Mouse (Mus musculus): ENCODE measurements around the gene Serinc5.

The Serinc5 gene

GRCm38 (mm10) chr13:92703241-92704027, 92.5 kb downstream of the Serinc5 start:
- DNase-seq (ENCODE audit: low read depth, low spot score), result no peak

- DNase-seq (ENCODE audit: low read depth, low spot score), result no peak
Measured at GRCm38 (mm10) chr13:92704189-92704588, 93.3 kb downstream of the Serinc5 start.

DNA sequence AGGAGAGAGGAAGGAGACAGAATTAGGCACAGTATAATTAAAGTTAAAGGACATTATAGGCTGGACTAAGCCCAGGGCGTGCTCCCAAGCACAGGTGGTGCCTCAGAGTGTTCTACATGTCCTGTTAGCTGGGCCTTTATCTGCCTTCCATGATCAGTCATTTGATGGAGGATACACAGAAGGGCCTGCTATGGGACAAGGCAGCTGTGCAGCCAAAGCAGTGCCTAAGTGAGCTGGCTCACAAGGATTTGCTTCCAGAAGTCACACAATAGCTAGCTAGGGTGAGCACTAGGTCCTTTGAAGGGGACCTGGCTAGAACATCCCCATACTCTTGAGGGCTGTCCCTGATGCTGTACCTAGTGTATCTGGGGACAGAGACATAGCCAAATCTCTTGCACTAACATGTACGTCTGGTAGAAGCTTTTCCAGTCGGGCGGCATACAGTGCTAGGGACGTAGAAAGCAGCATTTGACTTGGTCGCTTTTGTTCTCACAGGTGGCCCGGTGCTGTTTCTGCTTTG, 94.2 kb downstream of the Serinc5 start:
- no peak for DNase-seq (ENCODE audit: low read depth, low spot score)

DNA sequence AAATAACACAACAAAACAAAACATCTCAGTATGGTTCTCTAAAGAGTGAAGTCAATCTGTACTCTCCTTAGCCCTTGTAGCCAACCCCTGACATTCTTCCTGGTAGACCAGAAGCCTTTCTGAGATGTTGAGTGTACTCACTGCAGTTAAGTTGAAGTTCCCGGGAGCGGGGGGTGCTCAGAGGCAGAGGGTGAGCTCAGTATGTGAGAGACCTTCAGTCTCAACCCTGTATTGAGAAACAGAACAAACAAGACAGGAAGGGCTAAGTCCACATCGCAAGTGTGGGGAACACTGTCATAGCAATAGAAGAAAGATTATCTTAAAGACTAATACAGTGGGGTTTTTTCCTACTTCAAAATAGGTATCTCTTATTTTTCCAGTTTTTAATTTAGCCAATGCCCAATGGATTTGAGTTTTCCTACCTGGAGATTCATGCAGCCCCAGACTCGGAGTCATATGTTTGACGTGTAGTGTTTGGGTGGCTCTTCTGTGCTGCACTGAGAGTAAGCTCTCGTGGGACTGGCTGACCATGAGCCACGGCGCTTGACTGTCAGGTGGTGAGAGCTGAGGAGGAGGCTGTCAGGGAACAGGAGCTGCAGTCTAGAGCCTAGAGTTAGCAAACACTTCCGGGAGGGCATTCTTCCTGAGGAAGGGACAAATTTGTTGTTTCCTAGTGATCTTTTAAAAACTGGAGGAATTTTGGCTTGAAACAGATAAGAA, 95.6 kb downstream of the Serinc5 start:
- no peak for DNase-seq (ENCODE audit: low read depth, low spot score)

- no peak for DNase-seq (ENCODE audit: low read depth, low spot score)
Measured at GRCm38 (mm10) chr13:92707941-92708340, 97.0 kb downstream of the Serinc5 start.

DNA sequence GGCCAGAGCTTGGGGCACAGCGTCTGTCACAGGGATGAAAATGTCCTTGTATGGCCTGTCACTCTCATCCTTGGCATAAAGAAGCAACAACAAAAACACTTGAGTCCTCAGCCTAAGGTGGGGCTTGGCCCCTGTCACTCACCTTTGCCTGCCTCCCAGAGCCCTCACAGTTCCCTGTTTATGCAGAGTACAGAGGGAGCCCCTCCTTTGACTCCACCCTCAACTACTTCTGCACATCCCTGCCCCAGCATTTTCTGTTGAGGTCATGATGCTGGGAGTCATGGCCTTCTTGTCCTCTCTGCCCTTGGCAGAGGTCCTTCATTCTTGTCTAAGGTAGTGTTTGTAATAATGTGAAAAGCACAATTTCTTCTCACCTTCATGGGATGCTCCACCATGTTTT, 97.6 kb downstream of the Serinc5 start:
- no peak for DNase-seq (ENCODE audit: low read depth, low spot score)

DNA sequence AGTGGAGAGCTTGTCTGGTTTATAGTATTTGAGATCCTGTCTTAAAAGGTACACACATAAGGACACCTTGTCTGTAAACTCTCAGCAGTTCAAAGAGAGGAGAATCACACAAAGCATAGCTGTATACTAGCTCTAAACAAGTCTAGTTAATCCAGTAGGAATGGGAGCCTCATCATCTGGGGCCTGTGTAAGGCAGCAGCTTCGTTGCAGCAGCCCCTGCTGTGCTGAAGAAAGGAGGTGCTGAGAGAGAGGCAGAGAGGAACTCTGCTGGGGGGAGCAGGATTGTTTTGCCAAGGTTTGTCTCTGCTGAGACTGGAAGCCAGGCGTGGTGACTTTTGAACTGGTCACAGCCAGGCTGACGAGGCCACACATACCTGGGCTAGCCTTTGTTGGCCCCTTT, 98.6 kb downstream of the Serinc5 start:
- DNase-seq (ENCODE audit: low read depth, low spot score), result no peak

DNA sequence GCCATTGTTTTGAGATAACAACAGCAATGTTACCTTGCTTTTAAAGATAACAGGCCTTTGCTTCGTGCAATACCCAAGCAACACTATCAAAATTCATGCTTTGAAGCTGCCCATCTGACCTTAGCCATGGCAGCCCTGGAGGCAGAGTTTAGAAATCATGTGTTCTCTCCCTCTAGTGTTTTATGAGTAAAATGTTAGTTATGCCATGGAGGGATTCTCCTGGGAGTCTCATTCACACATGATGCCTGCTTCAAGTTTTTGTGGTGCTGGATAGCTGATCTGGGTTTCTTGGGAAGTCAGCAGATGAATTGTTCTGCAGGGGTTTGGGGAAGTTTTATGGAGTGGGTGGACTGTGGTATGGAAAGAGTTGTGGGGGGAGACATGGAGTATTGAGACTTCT, 99.5 kb downstream of the Serinc5 start:
- peak; percentile 58 for DNase-seq (ENCODE audit: low read depth, low spot score)

GRCm38 (mm10) chr13:92711821-92712220, 100.9 kb downstream of the Serinc5 start:
- DNase-seq (ENCODE audit: low read depth, low spot score), result no peak

DNA sequence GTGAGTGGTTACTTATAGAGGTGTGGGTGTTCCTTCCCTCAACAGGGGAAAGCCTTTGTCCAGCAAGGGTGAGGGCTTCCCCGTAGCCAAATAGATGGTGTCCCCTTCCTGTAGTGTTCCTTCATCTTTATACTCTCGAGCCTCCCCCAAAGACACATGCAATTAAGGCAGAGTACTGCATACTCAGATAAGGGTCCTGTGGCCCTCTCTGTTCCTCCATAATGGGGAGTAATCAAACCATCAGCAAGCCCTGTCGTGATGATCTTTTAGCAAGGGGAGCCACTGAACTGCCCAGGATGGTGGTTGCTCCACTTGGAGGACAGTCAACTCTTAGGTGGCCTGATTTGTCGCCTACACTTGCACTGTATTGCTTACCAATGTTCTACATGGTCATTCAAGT, 101.7 kb downstream of the Serinc5 start:
- DNase-seq (ENCODE audit: low read depth, low spot score), result no peak

DNA sequence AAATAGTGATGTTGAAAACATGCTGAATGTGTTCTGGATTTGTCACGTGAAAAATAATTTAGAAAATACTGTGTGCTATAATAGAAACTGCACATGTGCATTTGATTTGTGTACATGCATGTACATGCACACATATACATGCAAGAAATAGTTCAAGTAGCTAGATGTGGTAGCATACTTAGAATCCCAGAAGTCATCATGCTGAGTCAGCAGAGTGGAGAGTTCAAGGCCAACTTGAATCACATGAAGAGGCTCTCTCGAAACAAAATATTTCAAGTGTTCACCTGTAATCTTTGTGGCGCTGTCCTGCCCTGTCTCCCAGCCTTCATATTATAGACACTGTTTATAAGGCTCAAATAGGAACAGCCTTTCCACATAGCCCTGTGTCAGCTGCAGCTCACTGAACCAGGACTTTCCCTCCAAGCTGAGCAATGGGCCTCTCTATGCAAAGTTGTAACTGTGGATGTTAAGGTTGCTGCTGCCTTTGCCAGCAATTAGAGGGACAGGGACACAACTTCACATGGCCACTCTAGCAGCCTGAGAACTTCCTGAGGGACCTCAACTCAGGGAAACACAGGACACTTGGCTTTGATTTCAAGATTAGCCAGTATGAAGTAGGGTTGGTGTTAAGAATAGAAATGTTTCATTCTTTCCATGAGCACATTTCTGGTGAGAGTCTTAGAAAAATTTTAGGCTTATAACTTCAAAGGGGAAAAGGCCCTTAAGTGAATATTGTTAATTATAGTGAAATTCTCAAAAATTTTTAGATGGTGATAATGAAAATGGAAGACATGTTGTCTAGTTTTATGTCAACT, 107.2 kb downstream of the Serinc5 start:
- DNase-seq (ENCODE audit: low read depth, low spot score), result no peak

DNA sequence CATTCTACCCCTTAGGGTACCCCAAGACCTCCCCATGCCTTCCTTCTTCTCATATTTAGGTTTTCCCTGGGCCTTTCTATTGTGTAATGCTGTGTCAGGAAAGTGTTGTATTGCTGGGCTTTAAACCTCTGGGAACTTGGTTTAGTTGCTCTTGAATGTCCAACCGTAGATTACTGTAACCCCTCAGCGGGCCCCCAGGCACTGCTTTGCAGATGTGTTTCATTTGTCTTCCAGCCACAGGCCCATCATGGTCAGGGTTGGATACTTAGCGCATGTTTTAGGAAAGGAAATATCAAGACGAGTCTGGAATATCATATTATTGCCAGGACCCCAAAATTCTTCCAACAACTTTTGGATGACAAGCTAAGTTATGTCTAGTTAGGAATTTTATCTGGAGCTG, 110.1 kb downstream of the Serinc5 start:
- no peak for DNase-seq (ENCODE audit: low read depth, low spot score)

GRCm38 (mm10) chr13:92722389-92722788, 111.5 kb downstream of the Serinc5 start:
- DNase-seq (ENCODE audit: low read depth, low spot score), result no peak

DNA sequence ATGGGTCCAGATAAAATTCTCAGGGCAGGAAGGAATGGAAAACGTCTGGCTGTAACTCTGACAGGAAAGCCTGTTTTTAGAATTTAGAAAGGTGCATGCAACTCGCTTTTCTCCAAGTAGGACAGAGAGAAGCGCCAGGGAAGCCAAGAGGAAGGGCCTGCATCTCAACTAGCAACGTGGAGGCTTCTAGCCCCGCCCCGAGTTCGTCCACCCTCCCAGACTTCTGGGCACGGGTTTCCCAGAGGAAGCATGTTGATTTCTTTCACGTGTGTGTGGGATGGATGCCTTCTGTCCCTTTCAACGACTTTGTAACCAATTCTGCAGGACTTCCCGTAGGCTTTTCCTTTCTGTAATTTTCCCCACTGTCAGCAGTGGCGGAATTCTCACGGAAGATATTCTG, 118.9 kb downstream of the Serinc5 start:
- no peak for DNase-seq (ENCODE audit: low read depth, low spot score)

DNA sequence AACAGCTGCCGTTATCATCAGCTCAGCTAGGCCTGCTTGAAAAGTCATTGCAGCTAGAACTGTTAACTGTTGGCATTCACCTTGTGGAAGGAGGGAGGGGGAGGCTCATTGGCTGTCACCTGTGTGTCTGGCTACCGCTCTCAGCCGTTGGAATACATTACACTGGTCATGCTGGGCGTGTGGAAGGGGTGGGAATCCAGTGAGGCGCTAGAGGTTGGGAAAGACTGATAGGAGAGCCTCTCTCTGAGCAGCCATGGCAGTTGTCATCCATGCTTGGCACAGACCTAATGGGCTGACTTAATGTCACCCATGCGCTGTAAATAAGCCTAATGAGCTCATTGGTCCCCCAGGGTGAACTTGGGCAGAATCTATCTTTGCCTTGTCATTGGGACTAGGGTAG, 120.9 kb downstream of the Serinc5 start:
- DNase-seq (ENCODE audit: low read depth, low spot score), result no peak

- no peak for DNase-seq (ENCODE audit: low read depth, low spot score)
Measured at GRCm38 (mm10) chr13:92732836-92733235, 121.9 kb downstream of the Serinc5 start.

DNA sequence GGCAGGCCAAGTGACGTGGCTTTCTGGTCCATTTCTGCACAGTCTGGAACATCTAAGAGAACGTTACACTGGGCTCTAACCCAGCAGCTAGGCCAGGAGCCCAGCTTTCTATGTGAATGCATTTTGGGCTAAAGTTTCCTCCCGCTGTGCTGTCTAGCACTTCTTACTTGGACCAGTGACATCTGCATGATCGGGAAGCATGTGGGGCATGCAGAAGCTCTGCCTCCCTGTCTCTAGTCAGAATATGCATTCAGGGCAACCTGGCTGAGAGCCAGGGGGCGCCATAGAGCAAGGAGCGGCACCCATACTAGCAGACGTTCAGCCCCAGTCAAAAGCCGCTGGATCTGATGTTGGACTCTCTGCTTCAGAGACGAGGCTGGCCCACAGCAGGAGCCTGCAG, 122.4 kb downstream of the Serinc5 start:
- peak; percentile 14 for DNase-seq (ENCODE audit: low read depth, low spot score)

DNA sequence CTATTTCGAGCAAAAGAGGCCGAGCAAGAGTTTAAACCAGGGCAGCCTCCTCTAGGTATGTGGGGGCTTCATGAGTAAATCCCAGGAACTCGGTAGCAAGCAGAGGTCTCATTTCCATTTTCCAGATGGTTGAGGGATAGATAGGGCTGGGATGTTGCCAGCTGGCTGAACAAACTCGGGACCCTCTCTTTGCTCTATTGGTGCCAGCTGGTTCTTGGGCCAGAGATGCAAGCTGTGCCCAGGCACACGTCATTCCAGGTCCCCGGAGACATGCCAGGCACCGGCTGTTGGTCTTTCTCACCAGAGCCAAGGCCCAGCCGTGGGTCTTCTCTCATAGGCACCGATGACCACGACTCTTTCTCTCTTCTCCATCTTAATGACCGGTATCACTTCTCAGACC, 122.8 kb downstream of the Serinc5 start:
- no peak for DNase-seq (ENCODE audit: low read depth, low spot score)

GRCm38 (mm10) chr13:92735693-92736092, 124.8 kb downstream of the Serinc5 start:
- no peak for DNase-seq (ENCODE audit: low read depth, low spot score)

DNA sequence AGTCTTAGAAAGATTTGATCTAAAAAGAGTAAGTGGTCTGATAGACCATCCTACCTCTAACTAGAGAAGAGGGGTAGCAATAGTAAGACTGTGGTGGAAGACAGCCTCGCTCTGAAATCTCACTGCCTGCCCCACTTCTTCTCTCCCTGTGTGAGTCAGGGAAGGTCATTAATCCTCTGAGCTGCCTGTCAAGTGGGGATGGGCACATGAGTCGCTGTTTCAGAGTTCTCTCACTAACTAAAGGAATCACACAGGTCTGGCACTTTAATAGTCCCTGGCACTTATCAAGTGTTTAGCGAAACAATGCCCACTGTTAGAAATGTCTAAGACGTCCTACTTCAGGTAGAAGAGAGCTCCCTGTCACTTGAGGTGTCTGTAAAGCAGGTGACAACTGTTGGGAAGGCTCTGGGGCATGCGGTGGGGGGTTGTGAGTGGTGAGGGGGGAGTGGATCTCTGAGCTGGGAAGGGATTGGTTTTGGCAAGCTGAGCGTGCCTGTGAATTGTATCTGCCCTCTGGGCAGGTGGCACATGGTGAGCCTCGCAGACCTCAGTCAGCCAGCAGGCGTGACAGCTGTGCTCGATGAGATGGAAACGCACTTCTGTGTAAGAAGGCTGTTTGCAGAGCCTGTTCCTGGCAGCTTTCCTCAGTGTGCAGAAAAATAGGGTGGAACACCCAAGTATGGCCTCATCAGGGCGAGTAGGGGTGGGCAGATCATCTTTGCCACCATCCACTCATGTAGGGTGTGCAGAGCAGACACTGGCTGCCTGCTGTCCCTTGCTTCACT, 125.8 kb downstream of the Serinc5 start:
- peak; percentile 40 for DNase-seq (ENCODE audit: low read depth, low spot score)

DNA sequence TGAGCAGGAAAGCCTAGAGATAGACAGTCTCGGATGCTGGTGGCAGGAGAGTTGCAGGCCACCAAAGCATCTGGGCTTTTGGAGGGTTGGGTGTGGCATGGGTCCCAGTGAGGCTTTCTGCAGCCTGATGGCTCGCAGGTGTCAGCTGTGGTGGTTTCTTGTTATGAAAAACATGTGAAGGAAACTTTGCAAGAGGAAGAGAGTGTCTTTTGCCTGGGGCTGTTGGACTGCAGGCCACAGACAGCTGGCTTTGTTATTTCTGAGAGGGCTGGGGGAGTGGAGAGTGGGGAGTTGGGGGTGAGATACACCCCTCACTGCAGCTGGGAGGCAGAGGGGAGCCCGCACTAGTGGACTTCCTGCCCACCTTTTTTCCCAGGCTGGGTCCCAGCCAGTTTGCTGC, 127.9 kb downstream of the Serinc5 start:
- peak; percentile 28 for DNase-seq (ENCODE audit: low read depth, low spot score)
